Mouse (Mus musculus): ENCODE results near the gene Fbxl15.

DNA sequence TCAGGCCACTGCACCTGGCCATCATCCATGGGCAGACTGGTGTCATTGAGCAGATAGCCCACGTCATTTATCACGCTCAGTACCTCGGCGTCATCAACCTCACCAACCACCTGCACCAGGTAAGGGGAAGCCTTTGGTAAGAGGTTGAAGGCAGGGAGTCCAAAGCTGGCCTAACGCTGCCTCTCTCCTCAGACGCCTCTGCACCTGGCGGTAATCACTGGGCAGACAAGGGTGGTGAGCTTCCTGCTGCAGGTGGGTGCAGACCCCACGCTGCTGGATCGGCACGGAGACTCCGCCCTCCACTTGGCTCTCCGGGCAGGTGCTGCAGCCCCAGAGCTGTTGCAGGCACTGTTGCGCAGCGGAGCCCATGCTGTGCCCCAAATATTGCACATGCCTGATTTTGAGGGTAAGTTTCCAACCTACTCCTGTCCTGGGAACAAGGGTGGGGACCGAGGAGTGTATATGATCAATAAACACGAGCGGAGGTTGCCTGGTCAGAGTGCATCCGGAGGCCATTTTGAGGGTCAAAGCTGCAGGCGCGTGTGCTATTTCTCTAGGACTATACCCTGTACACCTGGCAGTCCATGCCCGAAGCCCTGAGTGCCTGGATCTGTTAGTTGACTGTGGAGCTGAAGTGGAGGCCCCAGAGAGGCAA, 18.2 kb upstream of the Fbxl15 start:
- TF ChIP-seq CTCF (conservative IDR thresholded peaks at IDR 0.05; ENCODE audit: low read length): no peak
- no peak for TF ChIP-seq POU5F1 (IDR thresholded peaks at IDR 0.05; ENCODE audit: borderline replicate concordance, low read length)
- no peak for TF ChIP-seq NANOG (IDR thresholded peaks at IDR 0.05; ENCODE audit: borderline replicate concordance, low read length)

All from E14TG2a.4 (cell line).